Mouse (Mus musculus) megakaryocyte, embryonic 14.5 days (primary cell): Measurements from ENCODE around the gene Psmb8.

Source experiments
- FLI1 ChIP-seq: IDR thresholded peaks from 2 replicates; pipeline ENCODE4 v1.6.1; 2012; ENCODE audit warnings: low read length, inconsistent platforms, mixed read lengths
- GATA1 ChIP-seq: IDR thresholded peaks from 3 replicates; pipeline ENCODE4 v1.6.1; 2012; ENCODE audit warnings: mixed read lengths, low read length, inconsistent platforms, borderline replicate concordance

GRCm38 (mm10) chr17:34200047-34200446 lies 2.5 kb downstream of the Psmb8 start:
- no peak for TF ChIP-seq GATA1
- no peak for TF ChIP-seq FLI1
